Mouse (Mus musculus) thymus, postnatal 0 days (tissue): Measurements from ENCODE around the gene Olfr600. TPM values are rescaled to one million over a fixed set of nuclear protein-coding genes. Genes with fewer than 3 reads are reported as not detected.
"Not testable (repeated sequence)": the region's sequence is repeated elsewhere in the genome, so short reads cannot be mapped to it uniquely, and the experiment has no call there.

Experiments used
- DNase-seq: peaks from one replicate; pipeline ENCODE4 v3.0.0-alpha.2; 2015; ENCODE audit warnings: low spot score
- polyA plus RNA-seq: library from polyadenylated mRNA; unstranded; fragments of >200 nt; fragmentation: Nextera tagmentation; extraction: Ambion mirVana; gene quantifications from 2 replicates; pipeline ENCODE4 v1.2.1, GENCODE M21; 2015

Gene Olfr600
- not detected in 2 replicates for polyA plus RNA-seq

DNA sequence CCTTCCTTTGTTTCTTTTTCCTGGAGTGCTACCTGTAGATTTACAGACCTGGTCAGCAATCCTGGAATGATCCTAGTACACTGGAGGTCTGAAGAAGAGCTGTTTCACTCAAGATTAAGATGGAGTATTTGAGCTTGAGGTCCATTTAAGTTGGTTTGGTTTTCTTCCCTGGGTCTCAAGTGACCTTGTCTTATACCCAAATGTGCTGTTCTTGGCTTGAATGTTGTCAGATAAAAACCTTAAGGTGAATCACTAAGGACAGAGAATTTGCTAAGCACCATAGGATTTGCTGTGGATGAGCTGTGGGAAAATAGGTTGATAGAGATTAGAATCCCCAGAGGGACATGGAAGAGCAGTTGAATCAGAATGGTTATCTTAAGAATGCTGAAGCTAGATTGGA lies at the start of gene Olfr600:
Olfr600 (minus strand) TSS at position 101 of the 400 bp plus-strand sequence.
- no peak for DNase-seq

DNA sequence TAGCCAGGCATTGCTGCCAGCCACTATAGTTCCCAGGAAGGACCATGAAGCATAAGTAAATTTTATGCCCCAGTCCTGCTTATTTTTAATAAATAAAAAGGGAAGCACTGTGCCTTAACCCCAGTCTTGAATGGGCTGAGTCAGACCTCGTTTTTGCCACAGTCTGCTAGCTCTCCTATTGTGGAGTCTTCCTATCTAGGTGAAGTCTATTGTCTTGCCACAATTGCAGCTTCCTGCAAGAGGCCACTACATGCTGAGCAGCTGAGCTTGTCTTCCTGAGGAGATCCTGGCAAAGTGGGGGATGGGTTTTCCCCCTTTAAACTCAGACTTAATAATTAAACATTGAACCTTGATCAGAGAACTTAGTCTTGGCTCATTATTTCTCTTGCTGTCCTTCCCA lies 49.5 kb upstream of the Olfr600 start:
- no peak for DNase-seq

DNA sequence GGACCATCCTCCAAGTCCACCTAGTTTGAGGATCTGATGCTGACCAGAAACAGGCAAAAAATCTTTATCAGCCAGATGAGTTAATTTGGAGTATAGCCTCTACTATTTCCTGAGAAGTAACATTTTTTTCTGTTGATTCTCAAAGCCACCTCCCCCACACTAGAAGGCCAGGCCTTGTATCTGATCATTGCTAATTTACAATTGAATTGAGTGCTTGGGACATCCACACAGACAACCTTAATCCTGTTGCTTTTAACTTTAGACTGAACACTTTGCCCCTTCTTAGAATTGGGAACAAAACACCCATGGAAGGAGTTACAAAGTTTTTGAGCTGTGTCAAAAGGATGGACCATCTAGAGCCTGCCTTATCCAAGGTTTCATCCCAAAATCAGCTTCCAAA lies 48.3 kb upstream of the Olfr600 start:
- DNase-seq = no peak

DNA sequence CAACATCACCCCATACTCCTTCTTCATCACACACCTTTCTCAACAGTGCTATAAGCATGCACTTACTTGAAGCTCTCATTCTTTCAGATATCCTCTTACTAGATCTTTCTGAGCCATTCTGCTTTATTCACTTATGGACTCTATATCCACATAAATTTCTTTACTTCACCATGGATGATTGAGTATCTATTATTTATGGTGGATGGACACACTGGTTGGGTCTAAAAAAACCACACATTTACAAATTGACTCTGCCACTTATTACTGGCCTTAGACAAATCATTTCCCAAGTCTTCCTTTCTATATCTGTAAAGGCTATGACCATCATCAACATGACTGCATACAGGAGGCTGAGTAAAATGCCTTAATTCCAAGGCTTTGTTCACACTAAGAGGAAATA lies 36.6 kb upstream of the Olfr600 start, which contains the start of gene Olfr603:
Olfr603 (minus strand) TSS at position 101 of the 400 bp plus-strand sequence.
- DNase-seq = no peak

DNA sequence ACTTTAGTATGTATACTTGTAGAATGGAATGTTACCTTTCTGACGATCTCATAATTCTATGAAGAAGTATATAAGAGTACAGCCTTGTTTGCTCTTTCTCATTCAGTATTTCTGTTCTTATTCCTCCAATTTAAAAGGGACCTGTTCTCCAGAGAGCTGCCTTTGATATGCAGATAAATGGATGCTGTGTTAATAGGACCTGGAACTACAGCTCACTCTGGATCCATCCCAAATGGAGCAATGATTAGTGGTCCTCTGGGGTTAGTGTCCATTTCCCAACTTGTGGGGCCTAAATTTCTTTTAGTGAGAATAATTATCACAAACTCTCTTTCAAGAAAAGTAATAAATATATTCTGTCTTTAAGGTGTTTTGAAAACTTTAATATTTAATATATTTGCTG lies 13.1 kb upstream of the Olfr600 start, which contains the start of gene Olfr601:
Olfr601 (minus strand) TSS at position 101 of the 400 bp plus-strand sequence.
- DNase-seq = no peak

- DNase-seq = no peak
Observed at GRCm38 (mm10) chr7:103335617-103336016, 13.9 kb downstream of the Olfr600 start, which contains the start of gene Olfr599. Gene Olfr599, plus strand, starts transcription at chr7:103335917.

DNA sequence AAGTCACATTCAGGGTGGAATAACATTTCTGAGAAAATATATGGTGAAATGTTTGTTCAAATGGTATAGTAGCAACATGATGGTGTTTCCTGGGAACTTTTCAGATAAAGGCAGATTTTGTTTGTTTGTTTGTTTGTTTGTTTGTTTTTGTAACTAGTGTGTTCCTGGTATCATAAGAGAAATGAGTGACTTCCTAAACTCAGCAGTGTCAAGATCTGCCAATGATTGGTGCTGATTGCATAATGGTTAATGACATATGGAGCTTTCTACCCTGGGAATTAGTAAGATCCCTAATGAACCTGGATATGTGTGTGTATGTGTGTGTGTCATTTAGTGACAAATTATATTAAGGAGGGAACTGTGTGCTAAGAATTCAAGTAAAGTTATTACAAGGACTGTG lies 26.2 kb downstream of the Olfr600 start, which contains the start of gene Olfr598:
Olfr598 (plus strand) TSS at position 301 of the 400 bp plus-strand sequence.
- DNase-seq = no peak

- DNase-seq = not testable (repeated sequence)
Observed at GRCm38 (mm10) chr7:103316015-103316414, 33.5 kb downstream of the Olfr600 start, which contains the start of gene Olfr597. Gene Olfr597, plus strand, starts transcription at chr7:103316315.

- not testable (repeated sequence) for DNase-seq
Observed at GRCm38 (mm10) chr7:103305348-103305747, 44.1 kb downstream of the Olfr600 start, which contains the start of gene Olfr596. Gene Olfr596, plus strand, starts transcription at chr7:103305648.

Other genes starting within 250 kb of the Olfr600 start
- not detected in 2 replicates for gene Olfr586, start 224.0 kb downstream of the Olfr600 start, polyA plus RNA-seq
- gene Olfr588-ps1, start 208.8 kb downstream of the Olfr600 start, polyA plus RNA-seq = not detected in 2 replicates
- gene Olfr589, start 193.3 kb downstream of the Olfr600 start, polyA plus RNA-seq = not detected in 2 replicates
- gene Olfr591, start 171.3 kb downstream of the Olfr600 start, polyA plus RNA-seq = not detected in 2 replicates
- not detected in 2 replicates for gene Olfr592, start 164.9 kb downstream of the Olfr600 start, polyA plus RNA-seq
- not detected in 2 replicates for gene Olfr593, start 137.8 kb downstream of the Olfr600 start, polyA plus RNA-seq
- gene Olfr594, start 132.7 kb downstream of the Olfr600 start, polyA plus RNA-seq = not detected in 2 replicates
- not detected in 2 replicates for gene Usp17ld, start 97.2 kb downstream of the Olfr600 start, polyA plus RNA-seq
- gene Olfr596, start 44.0 kb downstream of the Olfr600 start, polyA plus RNA-seq = not detected in 2 replicates
- gene Olfr597, start 33.4 kb downstream of the Olfr600 start, polyA plus RNA-seq = not detected in 2 replicates
- not detected in 2 replicates for gene Olfr598, start 26.1 kb downstream of the Olfr600 start, polyA plus RNA-seq
- gene Olfr599, start 13.8 kb downstream of the Olfr600 start, polyA plus RNA-seq = not detected in 2 replicates
- not detected in 2 replicates for gene Olfr601, start 13.0 kb upstream of the Olfr600 start, polyA plus RNA-seq
- gene Olfr603, start 36.5 kb upstream of the Olfr600 start, polyA plus RNA-seq = not detected in 2 replicates
- gene Usp17lc, start 65.4 kb upstream of the Olfr600 start, polyA plus RNA-seq = not detected in 2 replicates
- not detected in 2 replicates for gene Olfr605, start 95.8 kb upstream of the Olfr600 start, polyA plus RNA-seq
- not detected in 2 replicates for gene Olfr606, start 99.4 kb upstream of the Olfr600 start, polyA plus RNA-seq
- not detected in 2 replicates for gene Olfr607, start 114.5 kb upstream of the Olfr600 start, polyA plus RNA-seq
- not detected in 2 replicates for gene Olfr608, start 120.2 kb upstream of the Olfr600 start, polyA plus RNA-seq
- not detected in 2 replicates for gene Olfr609, start 148.4 kb upstream of the Olfr600 start, polyA plus RNA-seq
- not detected in 2 replicates for gene Olfr610, start 162.5 kb upstream of the Olfr600 start, polyA plus RNA-seq
- gene Olfr611, start 171.2 kb upstream of the Olfr600 start, polyA plus RNA-seq = not detected in 2 replicates
- gene Olfr612, start 193.0 kb upstream of the Olfr600 start, polyA plus RNA-seq = not detected in 2 replicates
- gene Olfr613, start 198.4 kb upstream of the Olfr600 start, polyA plus RNA-seq = not detected in 2 replicates
- not detected in 2 replicates for gene Olfr615, start 206.4 kb upstream of the Olfr600 start, polyA plus RNA-seq
- not detected in 2 replicates for gene Olfr616, start 219.5 kb upstream of the Olfr600 start, polyA plus RNA-seq
- gene Olfr617, start 223.4 kb upstream of the Olfr600 start, polyA plus RNA-seq = not detected in 2 replicates
- gene Olfr618, start 240.4 kb upstream of the Olfr600 start, polyA plus RNA-seq = not detected in 2 replicates